Mouse (Mus musculus) effector memory CD4-positive, alpha-beta T cell, adult 7 months (primary cell): ENCODE results near the gene Apod. TPM values are rescaled to one million over a fixed set of nuclear protein-coding genes. Genes with fewer than 3 reads are reported as not detected.

Experiments
- polyA plus RNA-seq: library from polyadenylated mRNA; unstranded; fragments of 100-300 nt; shearing (Covaris generic); gene quantifications from one replicate; pipeline ENCODE4 v1.2.1, GENCODE M21; 2017

Gene Apod
- not detected for polyA plus RNA-seq

DNA sequence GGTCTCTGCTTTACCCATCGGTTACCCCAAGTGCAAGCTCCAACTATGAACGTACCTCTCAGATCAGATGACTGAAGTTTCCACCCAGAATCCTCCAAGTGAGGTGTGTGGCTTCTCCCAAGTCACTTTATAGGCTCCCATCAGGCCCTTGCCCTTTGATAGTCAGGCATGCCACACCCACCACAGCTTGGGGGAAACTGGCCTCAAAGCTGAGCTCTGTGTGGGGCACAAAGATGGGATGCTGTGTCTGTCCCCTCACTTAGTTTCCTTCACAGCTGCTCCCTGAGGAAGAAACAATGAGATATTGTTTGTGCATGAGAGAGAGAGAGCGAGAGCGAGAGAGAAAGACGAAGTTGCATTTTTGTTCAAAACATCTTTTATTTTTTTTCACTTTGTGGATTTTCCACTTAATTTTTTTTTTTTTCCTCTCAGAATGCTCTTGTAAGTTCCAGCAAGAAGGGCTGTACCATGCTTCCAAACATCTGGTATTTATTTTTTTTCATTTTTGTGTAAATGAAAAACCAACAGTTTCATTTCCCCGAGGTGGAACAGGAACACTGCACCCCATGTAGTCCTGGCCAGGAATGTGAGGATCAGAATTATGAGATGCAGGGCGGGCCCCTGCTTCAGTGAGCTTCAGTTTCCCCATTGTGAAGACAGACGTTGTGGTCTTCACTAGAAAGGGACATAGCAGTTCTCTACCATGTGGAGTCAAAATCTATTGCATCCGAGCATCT, at the start of gene Apod:
Apod (minus strand) TSS at position 312 of the 737 bp plus-strand sequence.

DNA sequence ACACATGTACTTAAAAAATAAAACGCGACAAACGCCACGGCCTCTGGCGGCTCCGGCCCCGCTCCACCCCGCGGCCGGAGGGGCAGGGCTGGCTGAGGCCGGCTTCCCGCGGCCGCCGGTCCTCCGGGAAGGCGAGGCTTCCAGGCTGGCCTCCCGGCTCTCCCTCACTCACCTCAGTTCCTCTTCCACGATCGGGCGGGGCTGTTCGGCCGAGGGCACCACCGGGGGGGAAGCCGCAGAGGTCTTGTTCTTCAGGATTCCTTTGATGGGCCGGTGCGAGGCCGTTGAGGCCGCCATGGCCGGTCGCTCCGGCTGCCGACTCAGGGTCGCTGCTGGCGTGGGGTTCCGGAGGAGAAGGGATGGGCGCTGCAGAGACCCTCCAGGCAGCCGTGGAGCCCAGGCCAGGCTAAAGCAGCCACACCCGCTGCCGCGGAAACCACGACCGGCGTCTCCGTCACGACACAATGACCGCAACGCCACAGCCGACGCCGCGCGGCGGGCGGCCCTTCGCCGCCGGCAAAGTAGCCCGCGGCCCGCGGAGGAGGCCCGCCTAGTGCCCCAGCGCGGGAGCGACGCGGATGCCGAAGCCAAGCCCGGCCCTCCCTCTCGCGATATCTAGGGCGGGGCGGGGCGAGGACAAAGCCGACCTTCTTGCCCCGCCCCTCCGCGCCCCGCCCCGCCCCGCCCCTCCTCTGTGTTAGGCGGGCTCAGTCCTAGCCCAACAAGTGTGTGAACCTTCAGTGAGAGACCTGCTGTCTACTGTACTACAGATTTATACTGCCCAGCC, 39.7 kb downstream of the Apod start, which contains the start of gene Ppp1r2:
Ppp1r2 (minus strand) TSS at position 604 of the 787 bp plus-strand sequence.

Other genes with a start within 250 kb of the Apod start
- 27.9 TPM for gene Xxylt1, start 233.4 kb downstream of the Apod start, polyA plus RNA-seq
- gene Acap2, start 113.6 kb downstream of the Apod start, polyA plus RNA-seq: 38.4 TPM
- gene Ppp1r2, start 39.5 kb downstream of the Apod start, polyA plus RNA-seq: 66.9 TPM
- gene Bdh1, start 107.5 kb upstream of the Apod start, polyA plus RNA-seq: 23.6 TPM